Mouse (Mus musculus): ENCODE data around the gene Oip5. TPM values are rescaled to one million over a fixed set of nuclear protein-coding genes. Genes with fewer than 3 reads are reported as not detected.

The Oip5 gene
- 10 to 100 TPM in 1 of 2 experiments, 1 to 10 TPM in 1; 9.8 to 12.9 TPM for total RNA-seq (2023)

GRCm38 (mm10) chr2:119618199-119618982 is at the start of gene Oip5, which contains the start of gene Nusap1:
TSS of gene Oip5 (minus strand) at chr2:119618469.
TSS of gene Nusap1 (plus strand) at chr2:119618298.

GRCm38 (mm10) chr2:119662220-119663182 is 44.2 kb upstream of the Oip5 start, which contains the start of gene Ndufaf1:
TSS of gene Ndufaf1 (minus strand) at chr2:119662827.

Other genes with a start within 250 kb of the Oip5 start
- gene Ino80, start 140.8 kb downstream of the Oip5 start, total RNA-seq (2023) = 10 to 100 TPM; 17.6 to 18.3 TPM
- gene Exd1, start 70.8 kb downstream of the Oip5 start, total RNA-seq (2023) = under 1 TPM; 0.26 to 0.33 TPM
- 100 to 1,000 TPM; 152 to 181 TPM for gene Chp1, start 70.8 kb downstream of the Oip5 start, total RNA-seq (2023)
- gene Nusap1, start 171 bp downstream of the Oip5 start, total RNA-seq (2023) = 10 to 100 TPM; 39.5 to 47.6 TPM
- gene Ndufaf1, start 44.4 kb upstream of the Oip5 start, total RNA-seq (2023) = 1 to 10 TPM; 7.0 to 8.1 TPM
- 10 to 100 TPM; 29.0 to 29.8 TPM for gene Rtf1, start 56.6 kb upstream of the Oip5 start, total RNA-seq (2023)
- not detected for gene Itpka, start 123.9 kb upstream of the Oip5 start, total RNA-seq (2023)
- not detected for gene Ltk, start 142.0 kb upstream of the Oip5 start, total RNA-seq (2023)
- 10 to 100 TPM in 1 of 2 experiments, 1 to 10 TPM in 1; 8.4 to 12.4 TPM for gene Rpap1, start 169.1 kb upstream of the Oip5 start, total RNA-seq (2023)
- gene Tyro3, start 179.3 kb upstream of the Oip5 start, total RNA-seq (2023) = under 1 TPM; 0.15 to 0.22 TPM